Mouse (Mus musculus) v-Abl transformed pro-B cells (cell line): ENCODE measurements around the gene Zfp248.

Experiments used
- in situ Hi-C, 2 experiments: fragments of 400-800 bp; cut with MboI; formaldehyde crosslinking; loops; one replicate each; pipeline ENCODE4 v1.15.1; 2025; ENCODE audit not compliant: unreplicated experiment in 2 of 2

The Zfp248 gene

GRCm38 (mm10) chr6:118379451-118380167 lies 75.7 kb downstream of the Zfp248 start:
- in situ Hi-C loops = loop anchor here (5.0 to 10.0 kb wide), 7 partner anchors 197 to 535 kb away; partner anchors contain the start of genes Fxyd4 (in 1 of the 2) and Zfp637 (in 1 of the 2)

- in situ Hi-C loops = loop anchor here (5.0 to 10.0 kb wide), 3 partner anchors 195 to 443 kb away; partner anchors contain the start of gene Fxyd4 (in 1 of the 2)
Observed at GRCm38 (mm10) chr6:118377611-118378010, 77.7 kb downstream of the Zfp248 start.
